Mouse (Mus musculus) erythroid progenitor cell, adult 5-6 weeks (primary cell): ENCODE data around the gene Zfp948. TPM values are rescaled to one million over a fixed set of nuclear protein-coding genes. Genes with fewer than 3 reads are reported as not detected.
A peak's percentile ranks its signal among the peaks of the same experiment; 100 is the strongest.

Experiments used
- ATAC-seq: replicated peaks from 2 replicates; pipeline ENCODE4 v1.8.0; 2016; ENCODE audit warnings: moderate number of reproducible peaks, mild to moderate bottlenecking, moderate TSS enrichment, inconsistent platforms; ENCODE audit not compliant: poor library complexity, low FRiP score, severe bottlenecking
- total RNA-seq, 2 experiments: library from RNA; stranded (forward) in 1 of 2; stranded (reverse) in 1 of 2; fragments of 150-400 nt in 1 of 2; fragments of 186-747, 209-891 nt in 1 of 2; gene quantifications; 2 replicates each; pipeline versions ENCODE4 v1.2.3 to v1.2.4; 2015 to 2017; ENCODE audit warnings: low replicate concordance in 2 of 2

Zfp948 gene
- total RNA-seq (2015; ENCODE audit: low replicate concordance), result 4.6 and 4.7 TPM in 2 replicates
- total RNA-seq (2017; ENCODE audit: low replicate concordance), result 2.4 and 2.7 TPM in 2 replicates

GRCm38 (mm10) chr17:21566728-21567349 is at the start of gene Zfp948:
Gene Zfp948 (plus strand): TSS chr17:21567008.
- ATAC-seq, result peak; percentile 89

GRCm38 (mm10) chr17:21517130-21517671 is 49.6 kb upstream of the Zfp948 start:
- ATAC-seq, result 0 out of 2 replicates have a peak, but pooled peaks have one; percentile 27

- no peak for ATAC-seq
Measured at GRCm38 (mm10) chr17:21526270-21526669, 40.5 kb upstream of the Zfp948 start.

GRCm38 (mm10) chr17:21530645-21531330 is 36.0 kb upstream of the Zfp948 start:
- no peak for ATAC-seq

- ATAC-seq, result no peak
Measured at GRCm38 (mm10) chr17:21531621-21532020, 35.2 kb upstream of the Zfp948 start.

GRCm38 (mm10) chr17:21532101-21532951 is 34.5 kb upstream of the Zfp948 start:
- no peak for ATAC-seq

- no peak for ATAC-seq
Measured at GRCm38 (mm10) chr17:21533961-21534360, 32.8 kb upstream of the Zfp948 start.

- peak; percentile 70 for ATAC-seq
Measured at GRCm38 (mm10) chr17:21534460-21535095, 32.2 kb upstream of the Zfp948 start.

- ATAC-seq, result peak; percentile 83
Measured at GRCm38 (mm10) chr17:21535096-21536001, 31.5 kb upstream of the Zfp948 start, which contains the start of gene Zfp52. Gene Zfp52 (plus strand): TSS chr17:21535539.

- ATAC-seq, result no peak
Measured at GRCm38 (mm10) chr17:21536096-21536495, 30.7 kb upstream of the Zfp948 start.

- no peak for ATAC-seq
Measured at GRCm38 (mm10) chr17:21536676-21537075, 30.1 kb upstream of the Zfp948 start.

- ATAC-seq, result no peak
Measured at GRCm38 (mm10) chr17:21557831-21558230, 9.0 kb upstream of the Zfp948 start.

- peak; percentile 75 for ATAC-seq
Measured at GRCm38 (mm10) chr17:21566220-21566619, 588 bp upstream of the Zfp948 start.

GRCm38 (mm10) chr17:21567696-21568095 is 888 bp downstream of the Zfp948 start:
- no peak for ATAC-seq

- no peak for ATAC-seq
Measured at GRCm38 (mm10) chr17:21579080-21579479, 12.3 kb downstream of the Zfp948 start.

GRCm38 (mm10) chr17:21579493-21580175 is 12.8 kb downstream of the Zfp948 start:
- peak; percentile 94 for ATAC-seq

- no peak for ATAC-seq
Measured at GRCm38 (mm10) chr17:21585521-21585920, 18.7 kb downstream of the Zfp948 start.

- ATAC-seq, result no peak
Measured at GRCm38 (mm10) chr17:21616356-21616755, 49.5 kb downstream of the Zfp948 start.
